Mouse (Mus musculus) stomach, embryonic 14.5 days (tissue): ENCODE measurements around the gene Wdr44. TPM values are rescaled to one million over a fixed set of nuclear protein-coding genes. Genes with fewer than 3 reads are reported as not detected.
"Not testable (repeated sequence)": the region's sequence is repeated elsewhere in the genome, so short reads cannot be mapped to it uniquely, and the experiment has no call there.

Experiments
- ATAC-seq: fragments of 200-750 bp; cut with Nextera tagmentation; 2 replicates; pipeline ENCODE4 v1.8.0; 2017; ENCODE audit warnings: low read depth, moderate TSS enrichment; ENCODE audit not compliant: insufficient number of reproducible peaks, insufficient read depth, low FRiP score
- H3K27ac ChIP-seq: fragments of 300-500 bp; sonication (generic); 2 replicates; pipeline ENCODE4 v1.5.1; 2014; ENCODE audit warnings: mild to moderate bottlenecking, low read length, moderate library complexity, mixed read lengths
- H3K27me3 ChIP-seq: fragments of 300-500 bp; sonication (generic); 2 replicates; pipeline ENCODE4 v1.6.1; 2014; ENCODE audit warnings: low read length, control low read depth, mixed read lengths; ENCODE audit not compliant: control insufficient read depth, insufficient read depth
- H3K36me3 ChIP-seq: fragments of 300-500 bp; sonication (generic); 2 replicates; pipeline ENCODE4 v1.6.1; 2014; ENCODE audit warnings: mild to moderate bottlenecking, control low read depth, low read length, moderate library complexity, mixed read lengths; ENCODE audit not compliant: control insufficient read depth, insufficient read depth
- H3K4me1 ChIP-seq: fragments of 300-500 bp; sonication (generic); 2 replicates; pipeline ENCODE4 v1.6.1; 2014; ENCODE audit warnings: low read length, control low read depth, mixed read lengths; ENCODE audit not compliant: control insufficient read depth, insufficient read depth
- H3K4me2 ChIP-seq: fragments of 300-500 bp; sonication (generic); replicated peaks from 2 replicates; pipeline ENCODE4 v1.6.1; 2014; ENCODE audit warnings: low read depth, low read length, control low read depth
- H3K4me3 ChIP-seq: fragments of 300-500 bp; sonication (generic); 2 replicates; pipeline ENCODE4 v1.5.1; 2014; ENCODE audit warnings: low read depth, low read length, control low read depth
- H3K9ac ChIP-seq: fragments of 300-500 bp; sonication (generic); replicated peaks from 2 replicates; pipeline ENCODE4 v1.6.1; 2014; ENCODE audit warnings: low read depth, mild to moderate bottlenecking, control low read depth, low read length, moderate library complexity, mixed read lengths
- H3K9me3 ChIP-seq: fragments of 300-500 bp; sonication (generic); 2 replicates; pipeline ENCODE4 v1.6.1; 2016; ENCODE audit warnings: low read depth, low read length, control low read depth; ENCODE audit not compliant: control insufficient read depth
- WGBS: fragments of 180-500 bp; shearing (Covaris S2); extraction: QIAGEN DNeasy Blood & Tissue Kit; methylation state at CpG from one replicate; pipeline ENCODE4 v1.1.7; 2014; 5-methylcytosine and 5-hydroxymethylcytosine counted together
- polyA plus RNA-seq: library from polyadenylated mRNA; unstranded; fragments of >200 nt; fragmentation: Nextera tagmentation; extraction: Ambion mirVana; gene quantifications from 2 replicates; pipeline ENCODE4 v1.2.1, GENCODE M21; 2014

Gene Wdr44
- polyA plus RNA-seq, 1 experiment from 2014 or later: 9.7 TPM

DNA sequence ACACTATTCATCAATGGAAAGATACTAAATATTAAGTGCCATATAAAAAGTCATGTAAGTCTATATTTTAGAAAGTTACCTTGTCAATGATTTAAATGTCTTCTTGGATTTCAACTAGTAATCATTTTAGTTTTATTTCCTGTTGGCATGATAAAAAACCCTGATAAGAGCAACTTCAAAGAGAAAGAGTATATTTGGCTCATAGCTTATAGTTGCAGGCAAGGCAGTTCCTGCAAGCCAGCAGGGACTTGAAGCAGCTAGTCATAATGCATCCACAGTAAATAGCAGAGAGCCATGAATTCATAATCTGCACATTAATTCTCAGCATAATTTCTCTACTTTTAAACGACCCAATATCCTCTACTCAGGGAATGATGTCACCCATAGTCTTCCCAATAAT is 75.0 kb downstream of the Wdr44 start:
- Histone ChIP-seq H3K36me3 (no peaks in the 10 kb centered on the region), H3K9ac (no peak overlapping the region), H3K4me1 (no peaks in the 10 kb centered on the region), H3K4me3 (no peak overlapping the region), H3K9me3 (no peaks in the 10 kb centered on the region), H3K27me3 (no peaks in the 10 kb centered on the region), H3K27ac (no peak overlapping the region), H3K4me2 (no peak overlapping the region)
- ATAC-seq: no peak
- 69% methylated on average over 1 of the region's 1 CpGs for WGBS

DNA sequence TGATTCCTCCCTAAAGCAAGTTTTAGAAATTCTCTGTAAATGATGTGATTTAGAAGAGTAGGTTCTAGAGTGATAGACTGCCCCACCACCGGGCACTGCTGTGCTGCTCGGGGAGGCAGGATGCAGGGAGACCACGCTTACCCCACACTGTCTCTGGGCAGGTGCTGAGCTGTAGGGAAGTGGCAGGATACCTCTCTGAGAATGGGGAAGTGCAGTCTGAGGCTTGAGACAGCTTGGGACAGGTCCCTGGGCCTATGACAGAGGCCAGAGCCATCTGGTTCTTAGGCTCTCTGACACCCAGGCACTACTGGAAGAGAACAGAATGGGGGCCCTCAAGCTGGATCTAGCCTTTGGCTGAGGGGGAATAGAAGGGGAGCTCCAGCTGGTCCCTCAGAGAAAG is 114.3 kb downstream of the Wdr44 start:
- Histone ChIP-seq H3K4me1 (no peaks in the 10 kb centered on the region), H3K27me3 (no peaks in the 10 kb centered on the region), H3K4me2 (no peak overlapping the region), H3K9ac (no peak overlapping the region), H3K36me3 (no peaks in the 10 kb centered on the region), H3K4me3 (no peak overlapping the region), H3K27ac (no peak overlapping the region), H3K9me3 (no peaks in the 10 kb centered on the region)
- WGBS: 81% methylated on average over 3 of the region's 3 CpGs
- no peak for ATAC-seq

DNA sequence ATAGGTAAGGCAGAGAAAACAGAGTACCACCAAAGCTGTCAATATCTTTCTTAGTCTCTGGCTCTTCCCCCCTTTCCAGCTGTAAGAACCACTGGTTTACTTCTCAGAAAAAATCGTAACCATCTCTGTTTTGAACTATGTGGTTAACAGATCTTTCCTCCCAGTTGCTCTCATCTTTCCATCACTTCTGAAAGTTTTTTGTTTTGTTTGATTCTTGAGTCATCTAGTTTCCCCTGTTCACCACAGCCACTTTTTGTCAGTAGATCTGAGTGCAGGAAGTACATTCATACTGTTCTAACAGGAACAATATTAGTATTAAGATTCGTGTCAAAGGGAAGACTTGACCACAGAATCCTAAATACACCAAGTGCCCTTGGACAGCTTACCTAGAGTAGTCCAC is 117.5 kb downstream of the Wdr44 start:
- ATAC-seq: no peak
- WGBS: 88% methylated on average over 2 of the region's 2 CpGs

DNA sequence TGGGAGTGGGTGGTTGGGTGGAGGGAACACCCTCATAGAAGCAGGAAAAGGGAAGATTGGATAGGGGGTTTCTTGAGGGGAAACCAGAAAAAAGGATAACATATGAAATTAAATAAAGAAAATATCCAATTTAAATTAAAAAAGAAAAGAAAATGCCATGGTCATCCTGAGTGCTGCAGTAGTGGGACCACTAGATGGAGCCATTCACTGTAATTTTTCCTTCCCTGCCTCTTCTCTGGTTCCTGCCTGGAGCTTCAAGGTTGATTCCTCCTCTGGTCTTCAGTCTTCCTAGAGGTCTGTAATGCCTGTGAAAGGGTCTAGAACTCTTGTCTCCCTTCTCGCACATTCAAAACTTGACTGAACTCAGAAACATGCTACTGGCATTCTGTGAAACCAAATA is 120.4 kb downstream of the Wdr44 start:
- H3K36me3 ChIP-seq, H3K27ac ChIP-seq, ATAC-seq, H3K27me3 ChIP-seq, H3K4me2 ChIP-seq, H3K9me3 ChIP-seq, H3K9ac ChIP-seq, H3K4me1 ChIP-seq, H3K4me3 ChIP-seq: not testable (repeated sequence)
- WGBS: 61% methylated on average over 1 of the region's 1 CpGs

More for the DNA sequence above, 117.5 kb downstream of the Wdr44 start:
- Histone ChIP-seq H3K4me2 (no peak overlapping the region), H3K9me3 (no peaks in the 10 kb centered on the region), H3K9ac (no peak overlapping the region), H3K27ac (no peak overlapping the region), H3K27me3 (no peaks in the 10 kb centered on the region), H3K36me3 (no peaks in the 10 kb centered on the region), H3K4me1 (no peaks in the 10 kb centered on the region), H3K4me3 (no peak overlapping the region)

DNA sequence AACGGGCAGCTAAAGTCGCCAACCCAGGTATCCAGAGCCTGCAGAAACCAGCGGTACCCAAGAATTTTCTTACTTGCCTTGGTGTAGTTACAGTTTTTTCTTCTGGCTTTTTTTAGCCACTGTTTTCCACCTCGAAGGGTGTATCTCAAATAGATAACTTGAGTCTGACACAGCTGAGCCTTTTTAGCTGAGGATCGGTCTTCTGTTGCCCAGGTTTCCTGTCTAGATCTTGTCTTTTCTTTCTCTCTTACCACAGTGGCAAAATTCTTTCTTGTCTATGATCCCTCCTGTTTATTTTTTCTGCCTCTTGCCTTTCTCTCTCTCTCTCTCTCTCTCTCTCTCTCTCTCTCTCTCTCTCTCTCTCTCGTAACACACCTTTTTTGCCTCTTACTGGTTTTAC is 130.0 kb downstream of the Wdr44 start:
- H3K36me3 ChIP-seq, H3K4me1 ChIP-seq, H3K27ac ChIP-seq, H3K9ac ChIP-seq, H3K9me3 ChIP-seq, ATAC-seq, H3K4me2 ChIP-seq, H3K27me3 ChIP-seq, H3K4me3 ChIP-seq: not testable (repeated sequence)
- WGBS: 81% methylated on average over 6 of the region's 6 CpGs

DNA sequence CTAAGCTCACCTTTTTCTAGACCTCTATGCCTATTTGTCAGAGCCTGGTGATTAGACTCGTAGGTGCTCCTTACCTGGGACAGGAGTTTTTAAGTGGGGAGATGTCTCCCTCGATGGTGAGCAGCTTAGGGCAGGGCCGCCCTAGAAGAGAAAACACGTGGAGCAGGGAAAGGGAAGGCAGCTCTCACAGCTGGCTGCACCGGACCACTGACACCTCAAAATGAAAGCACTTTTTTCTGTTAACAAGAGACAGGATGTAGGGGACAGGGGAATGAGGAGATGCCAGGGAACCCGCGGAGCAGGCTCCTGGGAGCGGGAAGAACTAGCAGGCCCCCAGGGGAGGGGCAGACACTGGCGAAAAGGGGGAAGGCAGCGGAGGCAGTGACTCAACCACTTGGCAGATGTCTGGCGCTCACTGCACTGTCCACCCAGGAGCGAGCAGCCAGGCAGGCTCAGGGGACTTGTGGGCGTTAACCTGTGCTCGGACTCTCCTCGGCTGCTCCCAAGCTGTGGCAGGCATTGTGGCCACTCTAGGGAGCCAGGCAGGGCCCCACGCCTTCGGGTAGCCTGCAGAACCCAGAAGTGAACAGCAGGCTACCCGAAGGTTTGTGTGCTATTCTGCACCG is 130.7 kb downstream of the Wdr44 start:
- 55% methylated on average over 19 of the region's 19 CpGs for WGBS
- no peak for ATAC-seq
- Histone ChIP-seq H3K4me1 (no peaks in the 10 kb centered on the region), H3K9me3 (no peaks in the 10 kb centered on the region), H3K4me2 (peak overlapping the region; percentile 26; the same call in 1 of the 2 replicates), H3K36me3 (no peaks in the 10 kb centered on the region), H3K4me3 (no peak overlapping the region), H3K27ac (no peak overlapping the region), H3K9ac (no peak overlapping the region), H3K27me3 (no peaks in the 10 kb centered on the region)

DNA sequence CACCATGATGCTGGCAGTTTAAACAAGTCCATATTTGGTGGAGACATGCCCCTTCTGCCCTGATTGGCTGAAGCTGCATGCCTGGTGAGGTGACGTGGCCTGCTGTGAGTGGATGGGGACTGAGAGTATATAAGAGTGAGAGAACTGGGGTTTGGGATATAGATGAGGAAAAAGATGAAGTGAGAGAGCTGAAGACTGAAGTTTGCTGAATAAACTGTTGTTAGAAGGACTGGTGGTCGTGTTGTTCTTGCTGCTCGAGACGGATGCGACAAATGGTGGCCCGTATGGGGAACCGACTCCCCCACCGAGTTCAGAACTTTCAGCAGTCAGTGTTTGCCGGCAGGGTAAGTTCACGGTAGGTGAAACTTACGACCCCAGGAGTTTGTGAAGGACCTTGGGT is 140.9 kb downstream of the Wdr44 start:
- H3K27me3 ChIP-seq, H3K4me1 ChIP-seq, H3K9me3 ChIP-seq, H3K9ac ChIP-seq, ATAC-seq, H3K27ac ChIP-seq, H3K36me3 ChIP-seq, H3K4me2 ChIP-seq, H3K4me3 ChIP-seq: not testable (repeated sequence)
- 89% methylated on average over 11 of the region's 11 CpGs for WGBS

DNA sequence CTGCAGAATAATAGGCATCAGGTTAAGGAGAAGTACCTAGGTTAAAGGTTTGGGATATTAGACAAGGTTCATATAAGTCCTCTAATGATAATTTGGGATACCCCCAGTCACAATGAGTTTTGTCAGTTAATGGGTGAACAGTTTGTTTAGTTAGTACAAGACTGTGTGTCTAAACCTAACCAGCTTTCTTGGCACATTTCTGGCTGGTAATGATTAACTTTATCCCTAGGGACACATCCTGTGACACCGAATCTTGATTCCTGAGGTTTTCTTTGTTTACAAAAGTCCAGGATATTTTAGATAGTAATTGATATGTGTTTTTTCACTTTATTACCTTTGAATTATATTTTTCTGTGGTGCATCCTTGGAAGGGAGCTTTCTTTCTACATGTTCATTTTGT is 148.1 kb downstream of the Wdr44 start:
- no peaks in the 10 kb centered on the region for H3K4me1 ChIP-seq
- no peaks in the 10 kb centered on the region for H3K36me3 ChIP-seq
- no peak overlapping the region for H3K4me2 ChIP-seq
- H3K27me3 ChIP-seq: no peaks in the 10 kb centered on the region
- H3K9ac ChIP-seq: no peak overlapping the region
- H3K4me3 ChIP-seq: no peak overlapping the region
- 79% methylated on average over 1 of the region's 1 CpGs for WGBS
- H3K27ac ChIP-seq: no peak overlapping the region
- no peak for ATAC-seq
- H3K9me3 ChIP-seq: no peaks in the 10 kb centered on the region
